Mouse (Mus musculus) Muller cell, postnatal 12 days (primary cell): ENCODE results near the gene Oosp3.

Source experiments
- DNase-seq: peaks from one replicate; pipeline ENCODE4 v3.0.0-alpha.2; 2015; ENCODE audit errors: inconsistent ontology term

The Oosp3 gene

GRCm38 (mm10) chr19:11696755-11697154 lies at the start of gene Oosp3:
TSS of gene Oosp3 (plus strand) at chr19:11697055.
- DNase-seq = no peak

GRCm38 (mm10) chr19:11649564-11649963 lies 47.3 kb upstream of the Oosp3 start:
- no peak for DNase-seq

- DNase-seq = no peak
Observed at GRCm38 (mm10) chr19:11659142-11659541, 37.7 kb upstream of the Oosp3 start.

GRCm38 (mm10) chr19:11660459-11660858 lies 36.4 kb upstream of the Oosp3 start, which contains the start of gene Oosp2:
TSS of gene Oosp2 (minus strand) at chr19:11660559.
- DNase-seq = no peak

GRCm38 (mm10) chr19:11661562-11661961 lies 35.3 kb upstream of the Oosp3 start:
- no peak for DNase-seq

- DNase-seq = no peak
Observed at GRCm38 (mm10) chr19:11690839-11691238, 6.0 kb upstream of the Oosp3 start, which contains the start of gene Oosp1. TSS of gene Oosp1 (minus strand) at chr19:11691150.

- no peak for DNase-seq
Observed at GRCm38 (mm10) chr19:11691454-11691853, 5.4 kb upstream of the Oosp3 start.

- no peak for DNase-seq
Observed at GRCm38 (mm10) chr19:11698342-11698741, 1.5 kb downstream of the Oosp3 start.

- DNase-seq = no peak
Observed at GRCm38 (mm10) chr19:11712451-11712850, 15.6 kb downstream of the Oosp3 start.

- no peak for DNase-seq
Observed at GRCm38 (mm10) chr19:11720071-11720470, 23.2 kb downstream of the Oosp3 start.

GRCm38 (mm10) chr19:11723870-11724269 lies 27.0 kb downstream of the Oosp3 start:
- DNase-seq = no peak

GRCm38 (mm10) chr19:11724275-11724674 lies 27.4 kb downstream of the Oosp3 start:
- no peak for DNase-seq

- no peak for DNase-seq
Observed at GRCm38 (mm10) chr19:11725915-11726314, 29.1 kb downstream of the Oosp3 start.

- DNase-seq = no peak
Observed at GRCm38 (mm10) chr19:11727304-11727703, 30.4 kb downstream of the Oosp3 start.

- no peak for DNase-seq
Observed at GRCm38 (mm10) chr19:11730278-11730677, 33.4 kb downstream of the Oosp3 start.

GRCm38 (mm10) chr19:11736455-11736854 lies 39.6 kb downstream of the Oosp3 start:
- no peak for DNase-seq

GRCm38 (mm10) chr19:11745680-11746079 lies 48.8 kb downstream of the Oosp3 start:
- DNase-seq = no peak

- no peak for DNase-seq
Observed at GRCm38 (mm10) chr19:11747298-11747697, 50.4 kb downstream of the Oosp3 start, which contains the start of gene Gif. TSS of gene Gif (plus strand) at chr19:11747554.
